Mouse (Mus musculus) hematopoietic stem cell, adult 5-6 weeks (primary cell): ENCODE measurements around the gene Gm20538. TPM values are rescaled to one million over a fixed set of nuclear protein-coding genes. Genes with fewer than 3 reads are reported as not detected.

Experiments used
- ATAC-seq, 2 experiments: fragments of 125-278 bp in 1 of 2; replicated peaks in 1 of 2; 2 replicates each; pipeline ENCODE4 v1.8.0; 2016 to 2017; ENCODE audit warnings: inconsistent platforms in 2 of 2, mild to moderate bottlenecking in 2 of 2, moderate number of reproducible peaks in 2 of 2, low read depth in 1 of 2, moderate TSS enrichment in 1 of 2; ENCODE audit not compliant: low FRiP score in 2 of 2, poor library complexity in 2 of 2, severe bottlenecking in 2 of 2, insufficient read depth in 1 of 2, low TSS enrichment in 1 of 2
- total RNA-seq: library from RNA; stranded (forward); fragments of 172-1452, 232-1000 nt; gene quantifications from 2 replicates; pipeline ENCODE4 v1.2.3, GENCODE M21; 2017

Gm20538 gene
- total RNA-seq, 1 experiment from 2014 or later: not detected

- peak; percentile 83 to 92 for ATAC-seq
Observed at GRCm38 (mm10) chr19:44544775-44545174, 7.9 kb downstream of the Gm20538 start.

- no peak for ATAC-seq
Observed at GRCm38 (mm10) chr19:44544372-44544771, 8.3 kb downstream of the Gm20538 start.

- no peak for ATAC-seq
Observed at GRCm38 (mm10) chr19:44542694-44543178, 9.9 kb downstream of the Gm20538 start.

GRCm38 (mm10) chr19:44537416-44537815 lies 15.2 kb downstream of the Gm20538 start:
- ATAC-seq: no peak

GRCm38 (mm10) chr19:44535376-44535775 lies 17.3 kb downstream of the Gm20538 start:
- ATAC-seq: no peak

- ATAC-seq: no peak
Observed at GRCm38 (mm10) chr19:44530018-44530417, 22.6 kb downstream of the Gm20538 start.

GRCm38 (mm10) chr19:44525551-44526205 lies 27.0 kb downstream of the Gm20538 start:
- ATAC-seq: peak; percentile 91 to 96

GRCm38 (mm10) chr19:44519152-44519551 lies 33.5 kb downstream of the Gm20538 start:
- no peak for ATAC-seq

GRCm38 (mm10) chr19:44517996-44518768 lies 34.4 kb downstream of the Gm20538 start:
- ATAC-seq: no peak

- ATAC-seq: no peak
Observed at GRCm38 (mm10) chr19:44515769-44516168, 36.9 kb downstream of the Gm20538 start.

- ATAC-seq: no peak
Observed at GRCm38 (mm10) chr19:44514521-44515451, 37.8 kb downstream of the Gm20538 start.

- no peak for ATAC-seq
Observed at GRCm38 (mm10) chr19:44513921-44514482, 38.6 kb downstream of the Gm20538 start.

- no peak for ATAC-seq
Observed at GRCm38 (mm10) chr19:44513054-44513833, 39.4 kb downstream of the Gm20538 start.

GRCm38 (mm10) chr19:44512601-44513000 lies 40.0 kb downstream of the Gm20538 start:
- ATAC-seq: no peak

- no peak for ATAC-seq
Observed at GRCm38 (mm10) chr19:44511451-44512231, 41.0 kb downstream of the Gm20538 start.
